Mouse (Mus musculus) midbrain, embryonic 11.5 days (tissue): ENCODE data around the gene Olfr520. TPM values are rescaled to one million over a fixed set of nuclear protein-coding genes. Genes with fewer than 3 reads are reported as not detected.
A peak's percentile ranks its signal among the peaks of the same experiment; 100 is the strongest.
"Not testable (repeated sequence)": the region's sequence is repeated elsewhere in the genome, so short reads cannot be mapped to it uniquely, and the experiment has no call there.

Source experiments
- ATAC-seq: fragments of 200-750 bp; cut with Nextera tagmentation; 2 replicates; pipeline ENCODE4 v1.8.0; 2017; ENCODE audit warnings: moderate TSS enrichment, moderate library complexity; ENCODE audit not compliant: low FRiP score
- DNase-seq: peaks from one replicate; pipeline ENCODE4 v3.0.0; 2015; ENCODE audit warnings: low spot score; ENCODE audit errors: missing footprints
- H3K27ac ChIP-seq: fragments of 300-500 bp; sonication (generic); 2 replicates; pipeline ENCODE4 v1.5.1; 2014; ENCODE audit warnings: low read depth, low read length
- H3K27me3 ChIP-seq: fragments of 300-500 bp; sonication (generic); 2 replicates; pipeline ENCODE4 v1.6.1; 2014; ENCODE audit warnings: mild to moderate bottlenecking, low read length, moderate library complexity, mixed read lengths; ENCODE audit not compliant: control insufficient read depth, insufficient read depth
- H3K36me3 ChIP-seq: fragments of 300-500 bp; sonication (generic); 2 replicates; pipeline ENCODE4 v1.6.1; 2014; ENCODE audit warnings: mild to moderate bottlenecking, low read length, moderate library complexity, mixed read lengths; ENCODE audit not compliant: control insufficient read depth, insufficient read depth
- H3K4me1 ChIP-seq: fragments of 300-500 bp; sonication (generic); 2 replicates; pipeline ENCODE4 v1.6.1; 2014; ENCODE audit warnings: low read length; ENCODE audit not compliant: control insufficient read depth, insufficient read depth
- H3K4me2 ChIP-seq: fragments of 300-500 bp; sonication (generic); 2 replicates; pipeline ENCODE4 v1.6.1; 2014; ENCODE audit warnings: mild to moderate bottlenecking, moderate library complexity
- H3K4me3 ChIP-seq: fragments of 300-500 bp; sonication (generic); 2 replicates; pipeline ENCODE4 v1.5.1; 2014; ENCODE audit warnings: low read depth, low read length
- H3K9ac ChIP-seq: fragments of 300-500 bp; sonication (generic); 2 replicates; pipeline ENCODE4 v1.6.1; 2014; ENCODE audit warnings: low read length
- H3K9me3 ChIP-seq: fragments of 300-500 bp; sonication (generic); 2 replicates; pipeline ENCODE4 v1.6.1; 2016; ENCODE audit warnings: low read length; ENCODE audit not compliant: control insufficient read depth
- WGBS: fragments of 180-500 bp; shearing (Covaris S2); extraction: QIAGEN DNeasy Blood & Tissue Kit; methylation state at CpG from one replicate; pipeline ENCODE4 v1.1.7; 2014; 5-methylcytosine and 5-hydroxymethylcytosine counted together
- polyA plus RNA-seq: library from polyadenylated mRNA; unstranded; fragments of >200 nt; fragmentation: Nextera tagmentation; extraction: Ambion mirVana; gene quantifications from 2 replicates; pipeline ENCODE4 v1.2.1, GENCODE M21; 2014

The Olfr520 gene
- polyA plus RNA-seq, result not detected in 2 replicates

DNA sequence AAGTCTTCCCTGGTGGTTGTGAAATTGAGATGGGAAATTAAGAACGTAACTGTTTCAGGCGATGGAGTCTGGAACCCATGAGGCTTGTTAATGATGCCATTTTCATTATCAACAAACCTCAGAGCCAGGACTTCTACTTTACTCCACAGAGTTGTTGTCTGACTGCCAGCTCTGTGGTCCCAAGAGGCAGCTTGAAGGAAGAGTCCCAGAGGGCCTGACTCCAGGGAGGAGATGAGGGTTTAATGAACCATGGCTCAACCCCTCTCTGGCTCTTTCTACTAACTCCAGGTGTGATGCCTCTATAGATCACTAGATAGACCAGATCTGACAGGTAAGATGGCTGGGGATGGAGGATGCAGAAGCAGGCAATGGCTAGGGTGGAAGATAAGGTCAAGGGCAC, at the start of gene Olfr520:
Olfr520 (plus strand) TSS at position 301 of the 400 bp plus-strand sequence.
- H3K9ac ChIP-seq, result no peak within 1 kb of the TSS
- no peaks in the 10 kb centered on the region for H3K27me3 ChIP-seq
- no peak within 1 kb of the TSS for H3K4me2 ChIP-seq
- H3K36me3 ChIP-seq, result no peaks in the 10 kb centered on the region
- DNase-seq (no peak), ATAC-seq (no peak)
- peaks cover 4% of the 10 kb centered on the region; the same call in 1 of the 2 replicates for H3K9me3 ChIP-seq
- no peak within 1 kb of the TSS for H3K27ac ChIP-seq
- no peaks in the 10 kb centered on the region for H3K4me1 ChIP-seq
- whole genome bisulfite sequencing, result 96% methylated on average over 2 of the region's 2 CpGs
- H3K4me3 ChIP-seq, result no peak within 1 kb of the TSS

DNA sequence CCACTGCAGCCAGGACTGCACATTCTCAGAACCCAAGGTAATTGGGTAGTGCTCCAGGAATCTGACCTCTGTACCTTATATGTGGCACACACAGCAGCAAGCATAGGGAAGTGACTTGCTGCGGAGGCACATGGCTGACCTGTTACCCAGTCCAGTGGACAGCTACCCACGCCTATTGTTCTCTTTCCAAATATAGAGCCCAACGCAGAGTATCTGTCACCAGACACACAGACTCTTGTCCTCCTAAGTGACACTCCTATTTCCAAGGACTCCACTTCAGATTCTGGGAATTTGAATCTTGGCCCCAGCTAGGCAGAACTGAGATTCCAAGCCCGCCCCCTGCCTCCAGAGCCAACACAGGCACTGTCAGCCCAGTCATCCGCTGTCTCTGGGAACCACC, 49.3 kb upstream of the Olfr520 start:
- H3K4me1 ChIP-seq, result no peaks in the 10 kb centered on the region
- no peak overlapping the region for H3K27ac ChIP-seq
- H3K4me2 ChIP-seq, result no peak overlapping the region
- DNase-seq (no peak), ATAC-seq (no peak)
- H3K27me3 ChIP-seq, result no peaks in the 10 kb centered on the region
- H3K9me3 ChIP-seq, result no peaks in the 10 kb centered on the region
- H3K4me3 ChIP-seq, result no peak overlapping the region
- H3K36me3 ChIP-seq, result no peaks in the 10 kb centered on the region
- WGBS, result 81% methylated on average over 5 of the region's 5 CpGs
- no peak overlapping the region for H3K9ac ChIP-seq

DNA sequence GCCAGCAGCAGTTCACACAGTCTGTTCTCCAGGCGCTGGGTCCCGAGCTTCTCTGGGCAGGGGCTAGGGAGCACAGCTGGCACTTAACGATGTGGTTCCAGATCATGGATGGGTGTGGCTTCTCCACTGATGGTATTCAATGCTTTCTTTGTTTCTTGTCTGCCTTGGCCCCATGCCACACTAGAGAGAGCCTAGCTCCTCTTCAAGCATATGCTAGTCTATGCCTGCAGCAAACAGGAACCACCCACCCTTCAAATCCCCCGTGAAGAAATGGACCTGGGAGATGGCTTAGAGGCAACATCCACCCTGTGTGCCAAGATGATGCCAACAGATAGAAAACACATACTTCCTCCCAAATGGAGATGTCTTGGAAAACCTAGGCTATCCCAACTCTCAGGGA, 46.0 kb upstream of the Olfr520 start:
- DNase-seq (no peak), ATAC-seq (no peak)
- H3K36me3 ChIP-seq, result no peaks in the 10 kb centered on the region
- no peaks in the 10 kb centered on the region for H3K9me3 ChIP-seq
- 76% methylated on average over 4 of the region's 4 CpGs for WGBS
- no peak overlapping the region for H3K27ac ChIP-seq
- H3K27me3 ChIP-seq, result no peaks in the 10 kb centered on the region
- H3K4me2 ChIP-seq, result no peak overlapping the region
- no peak overlapping the region for H3K4me3 ChIP-seq
- H3K9ac ChIP-seq, result no peak overlapping the region
- no peaks in the 10 kb centered on the region for H3K4me1 ChIP-seq

DNA sequence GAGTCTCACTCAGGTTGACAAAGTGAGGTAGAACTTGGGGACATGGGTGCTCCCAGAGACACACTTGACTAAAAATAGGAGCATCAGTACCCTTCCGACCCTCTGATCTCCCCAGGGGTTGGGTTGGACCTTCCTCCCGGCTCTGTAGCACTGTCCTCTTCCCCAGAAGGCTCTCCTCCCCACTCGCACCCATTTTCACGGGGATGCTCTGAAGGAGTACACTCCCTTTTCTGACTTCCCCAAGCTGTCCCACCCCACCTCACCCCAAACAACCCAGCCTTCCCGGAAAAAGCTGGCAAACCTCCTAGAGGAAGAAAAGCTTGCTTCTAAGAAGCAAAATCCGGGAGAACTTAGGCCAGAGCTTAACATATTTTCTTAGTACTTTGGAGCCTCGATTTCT, 39.3 kb upstream of the Olfr520 start:
- no peak overlapping the region for H3K4me2 ChIP-seq
- no peaks in the 10 kb centered on the region for H3K4me1 ChIP-seq
- H3K9me3 ChIP-seq, result no peaks in the 10 kb centered on the region
- no peak for ATAC-seq
- DNase-seq, result no peak
- no peak overlapping the region for H3K9ac ChIP-seq
- 73% methylated on average over 7 of the region's 7 CpGs for WGBS
- no peak overlapping the region for H3K4me3 ChIP-seq
- H3K36me3 ChIP-seq, result no peaks in the 10 kb centered on the region
- no peaks in the 10 kb centered on the region for H3K27me3 ChIP-seq
- no peak overlapping the region for H3K27ac ChIP-seq

DNA sequence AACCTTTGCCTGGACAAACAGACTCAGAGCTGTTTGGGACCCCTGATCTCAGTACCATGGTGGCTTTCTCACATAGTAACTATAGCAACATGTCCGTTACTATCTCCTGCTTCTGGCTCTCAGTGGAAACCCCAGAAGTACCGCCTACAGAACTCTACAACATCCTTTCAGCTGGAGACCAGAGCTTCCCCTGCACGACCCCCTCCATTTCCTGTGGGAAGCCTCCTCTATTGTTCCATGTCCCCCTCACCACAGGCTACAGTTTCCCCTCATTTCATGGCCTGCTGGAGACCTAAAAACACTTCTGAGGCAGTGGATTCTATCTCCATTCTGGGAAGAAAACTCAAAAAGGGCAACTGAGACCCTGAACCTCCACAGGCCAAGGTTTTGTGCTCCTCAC, 37.7 kb upstream of the Olfr520 start:
- DNase-seq, result peak; percentile 67

DNA sequence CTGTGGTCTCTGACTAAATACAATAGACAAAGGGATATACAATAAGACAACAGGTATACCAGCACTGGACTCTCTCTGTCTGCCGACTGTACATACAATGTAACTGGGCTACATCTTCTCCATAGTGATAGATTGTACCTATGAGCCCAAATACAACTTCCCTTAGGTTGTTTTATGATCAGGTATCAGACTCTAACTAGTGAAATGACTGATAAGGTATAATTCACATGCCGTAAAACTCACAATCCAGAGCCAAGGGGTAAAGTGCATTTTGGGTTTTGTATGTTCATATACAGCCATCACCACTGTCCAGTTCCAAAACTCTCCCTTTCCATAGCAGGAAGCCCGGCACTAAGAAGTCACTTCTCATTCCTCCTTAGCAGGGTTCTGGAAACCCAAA, 36.7 kb upstream of the Olfr520 start:
- H3K27ac ChIP-seq, result no peak overlapping the region
- WGBS, result 83% methylated on average over 3 of the region's 3 CpGs
- H3K4me1 ChIP-seq, result no peaks in the 10 kb centered on the region
- no peak overlapping the region for H3K9ac ChIP-seq
- ATAC-seq, result no peak
- H3K27me3 ChIP-seq, result no peaks in the 10 kb centered on the region
- no peaks in the 10 kb centered on the region for H3K9me3 ChIP-seq
- no peak overlapping the region for H3K4me2 ChIP-seq
- H3K36me3 ChIP-seq, result no peaks in the 10 kb centered on the region
- DNase-seq, result no peak
- H3K4me3 ChIP-seq, result no peak overlapping the region

More for the DNA sequence above, 37.7 kb upstream of the Olfr520 start:
- Histone ChIP-seq H3K9me3 (no peaks in the 10 kb centered on the region), H3K9ac (no peak overlapping the region), H3K4me3 (no peak overlapping the region), H3K27me3 (no peaks in the 10 kb centered on the region), H3K4me2 (no peak overlapping the region), H3K36me3 (no peaks in the 10 kb centered on the region), H3K27ac (no peak overlapping the region), H3K4me1 (no peaks in the 10 kb centered on the region)
- ATAC-seq, result no peak
- WGBS, result 33% methylated on average over 3 of the region's 3 CpGs

DNA sequence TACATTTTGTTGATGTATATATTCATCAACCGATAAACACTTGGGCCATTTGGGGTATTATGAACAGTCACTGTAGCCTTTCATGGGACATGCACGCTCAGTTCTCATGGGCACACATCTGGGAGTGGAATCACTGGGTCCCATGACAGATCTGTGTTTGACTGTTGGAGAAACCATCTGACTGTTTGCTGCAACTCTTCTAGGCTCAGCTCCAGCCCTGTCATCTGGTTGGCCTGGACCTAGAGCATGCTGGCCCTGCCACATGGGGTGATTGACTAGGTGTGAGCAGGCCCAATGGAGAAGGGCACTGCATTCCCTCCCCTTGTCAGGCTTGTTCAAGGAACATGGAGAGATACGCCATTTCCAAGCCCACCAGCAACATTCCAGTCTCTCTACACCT, 36.1 kb upstream of the Olfr520 start:
- H3K4me2 ChIP-seq, result no peak overlapping the region
- H3K9me3 ChIP-seq, result no peaks in the 10 kb centered on the region
- H3K27ac ChIP-seq, result no peak overlapping the region
- H3K4me3 ChIP-seq, result no peak overlapping the region
- no peaks in the 10 kb centered on the region for H3K27me3 ChIP-seq
- DNase-seq (peak; percentile 75), ATAC-seq (no peak)
- H3K4me1 ChIP-seq, result no peaks in the 10 kb centered on the region
- H3K36me3 ChIP-seq, result no peaks in the 10 kb centered on the region
- 92% methylated on average over 3 of the region's 3 CpGs for WGBS
- no peak overlapping the region for H3K9ac ChIP-seq

DNA sequence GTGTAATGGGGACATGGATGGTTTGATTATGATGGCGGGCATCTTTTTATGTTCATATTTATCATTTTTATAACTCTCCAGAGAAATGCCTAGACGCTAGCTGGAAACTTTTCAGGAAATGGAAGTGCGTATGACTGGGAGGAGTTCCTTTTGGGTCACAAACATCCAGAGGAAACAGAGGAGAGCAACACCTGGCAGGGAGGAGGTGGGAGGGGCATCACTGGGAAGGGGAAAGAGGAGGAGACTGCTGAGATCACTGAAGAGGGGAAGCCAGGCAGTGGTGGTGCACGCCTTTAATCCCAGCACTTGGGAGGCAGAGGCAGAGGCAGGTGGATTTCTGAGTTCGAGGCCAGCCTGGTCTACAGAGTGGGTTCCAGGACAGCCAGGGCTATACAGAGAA, 35.6 kb upstream of the Olfr520 start:
- not testable (repeated sequence) for H3K9me3 ChIP-seq, ATAC-seq, H3K36me3 ChIP-seq, H3K4me2 ChIP-seq, H3K4me3 ChIP-seq, H3K9ac ChIP-seq, H3K27ac ChIP-seq, H3K4me1 ChIP-seq, H3K27me3 ChIP-seq
- peak; percentile 1 for DNase-seq
- WGBS, result 89% methylated on average over 4 of the region's 5 CpGs

DNA sequence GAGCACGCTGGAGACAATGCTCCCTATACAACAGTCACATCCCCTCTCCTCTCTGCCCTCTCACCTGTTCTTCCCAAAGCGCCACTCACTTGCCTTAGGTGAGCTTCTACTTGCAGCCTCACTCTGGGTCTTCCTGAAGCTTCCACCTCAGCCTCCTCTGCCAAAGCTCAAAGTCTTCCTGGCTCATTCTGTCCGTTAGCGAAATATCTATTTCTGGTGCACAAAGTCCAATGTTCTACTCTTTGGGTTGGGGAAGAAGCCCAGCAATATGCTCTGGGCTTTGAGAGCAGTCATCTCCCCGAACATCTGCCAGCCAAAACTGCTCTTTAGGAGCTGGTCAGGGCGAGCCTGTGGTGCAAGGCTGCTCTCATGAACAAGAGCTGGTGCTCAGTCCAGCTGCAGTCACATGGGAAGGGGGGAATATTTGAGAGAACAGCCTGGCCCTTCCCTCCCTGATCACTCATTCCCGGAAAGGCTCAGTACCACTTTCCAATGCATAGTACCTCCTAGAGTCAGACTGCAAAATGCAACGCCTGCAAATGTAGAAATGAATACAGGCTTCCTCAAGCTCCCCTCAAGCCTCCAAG, 34.5 kb upstream of the Olfr520 start:
- no peaks in the 10 kb centered on the region for H3K9me3 ChIP-seq
- H3K4me2 ChIP-seq, result no peak overlapping the region
- WGBS, result 81% methylated on average over 8 of the region's 8 CpGs
- no peaks in the 10 kb centered on the region for H3K4me1 ChIP-seq
- DNase-seq (no peak), ATAC-seq (no peak)
- no peaks in the 10 kb centered on the region for H3K27me3 ChIP-seq
- H3K27ac ChIP-seq, result no peak overlapping the region
- H3K9ac ChIP-seq, result no peak overlapping the region
- H3K4me3 ChIP-seq, result no peak overlapping the region
- H3K36me3 ChIP-seq, result no peaks in the 10 kb centered on the region
